Mouse (Mus musculus): ENCODE measurements at regions not wholly inside any gene's neighbourhood (a gene's known extent, or its start where the extent isn't known, plus 50 kb on each side); places are given as distances from the start of the nearest gene placed in this dataset.

DNA sequence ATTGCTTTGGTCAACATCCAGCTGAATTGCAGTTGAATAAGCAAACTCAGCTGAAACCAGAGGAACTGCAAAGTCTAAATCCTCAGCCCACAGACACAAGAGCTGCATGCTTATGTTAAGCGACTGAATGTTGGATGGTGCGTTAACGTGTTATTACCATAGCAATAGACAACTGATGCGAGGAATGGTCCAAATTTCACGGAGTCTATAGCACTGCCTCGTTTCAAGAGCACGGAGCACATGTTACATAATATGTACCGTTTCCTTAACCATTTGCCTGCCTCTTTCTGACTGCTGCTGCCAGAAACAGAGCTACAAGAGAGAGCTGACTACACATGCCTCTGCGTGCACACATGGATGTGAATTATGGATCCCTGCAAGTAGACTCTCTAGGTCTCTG is 86.3 kb upstream of the Dyrk2 start:
- Histone ChIP-seq H3K9me3 (ENCODE audit: control insufficient read depth, insufficient read depth, low read depth, low read length) (no peaks in the 10 kb centered on the region), H3K4me3 (ENCODE audit: insufficient read depth in 1 of 2, low read depth in 1 of 2, low read length in 2 of 2, poor library complexity in 1 of 2, severe bottlenecking in 1 of 2) (no peak overlapping the region), H3K27ac (ENCODE audit: insufficient read depth, low read depth, low read length, poor library complexity, severe bottlenecking) (no peak overlapping the region), H3K9ac (ENCODE audit: insufficient read depth, low read depth, low read length, poor library complexity, severe bottlenecking) (no peak overlapping the region), H3K36me3 (ENCODE audit: control insufficient read depth, insufficient read depth, low read length, poor library complexity, severe bottlenecking) (no peaks in the 10 kb centered on the region), H3K4me1 (ENCODE audit: control insufficient read depth in 2 of 2, insufficient read depth in 2 of 2, low read length in 2 of 2, poor library complexity in 1 of 2) (no peaks in the 10 kb centered on the region)
- in situ Hi-C loops (cut with MboI; ENCODE audit: low sequenced_read_pairs in 2 of 2, unreplicated experiment in 2 of 2), result no loop called here
- DNase-seq (ENCODE audit: low read depth, low spot score), result no peak
- TF ChIP-seq ZNF384 (IDR thresholded peaks at IDR 0.05; ENCODE audit: low read depth, low read length), result no peak
- TF ChIP-seq CHD2 (IDR thresholded peaks at IDR 0.05; ENCODE audit: low read depth, low read length), result no peak
- no peak for TF ChIP-seq HCFC1 (IDR thresholded peaks at IDR 0.05; ENCODE audit: borderline replicate concordance, insufficient read depth, low read length)
- TF ChIP-seq MAFK (IDR thresholded peaks at IDR 0.05; ENCODE audit: insufficient read depth, low read depth, low read length), result no peak
- no peak for TF ChIP-seq ZC3H11A (IDR thresholded peaks at IDR 0.05; ENCODE audit: borderline replicate concordance, low read depth, low read length)

DNA sequence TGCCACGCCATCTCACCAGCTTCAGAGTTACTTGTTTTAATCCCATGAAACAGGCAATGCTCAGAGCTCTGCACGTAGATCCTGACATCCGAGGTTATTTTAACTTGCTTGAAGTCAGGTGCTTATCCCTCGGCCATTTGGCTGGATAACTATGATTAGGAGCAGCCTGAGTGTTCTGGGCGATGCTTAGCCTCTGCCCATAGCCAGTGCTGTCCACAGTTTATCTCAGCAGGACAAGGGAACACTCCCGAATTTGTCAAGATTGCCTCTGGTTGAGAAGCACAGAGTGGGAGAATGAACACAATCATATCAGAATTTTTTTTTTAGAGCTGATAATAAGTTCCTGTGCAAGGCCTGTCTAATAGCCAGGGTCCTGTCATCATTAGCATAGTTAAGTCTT is 83.4 kb upstream of the Dyrk2 start:
- no peak overlapping the region for H3K4me3 ChIP-seq (ENCODE audit: insufficient read depth in 1 of 2, low read depth in 1 of 2, low read length in 2 of 2, poor library complexity in 1 of 2, severe bottlenecking in 1 of 2)
- TF ChIP-seq CHD2 (IDR thresholded peaks at IDR 0.05; ENCODE audit: low read depth, low read length) (no peak), ZNF384 (IDR thresholded peaks at IDR 0.05; ENCODE audit: low read depth, low read length) (no peak), ZC3H11A (IDR thresholded peaks at IDR 0.05; ENCODE audit: borderline replicate concordance, low read depth, low read length) (no peak), MAFK (IDR thresholded peaks at IDR 0.05; ENCODE audit: insufficient read depth, low read depth, low read length) (no peak), HCFC1 (IDR thresholded peaks at IDR 0.05; ENCODE audit: borderline replicate concordance, insufficient read depth, low read length) (no peak)
- H3K27ac ChIP-seq (ENCODE audit: insufficient read depth, low read depth, low read length, poor library complexity, severe bottlenecking), result no peak overlapping the region
- H3K9ac ChIP-seq (ENCODE audit: insufficient read depth, low read depth, low read length, poor library complexity, severe bottlenecking), result no peak overlapping the region
- in situ Hi-C loops (cut with MboI; ENCODE audit: low sequenced_read_pairs in 2 of 2, unreplicated experiment in 2 of 2), result no loop called here
- no peaks in the 10 kb centered on the region for H3K36me3 ChIP-seq (ENCODE audit: control insufficient read depth, insufficient read depth, low read length, poor library complexity, severe bottlenecking)
- H3K9me3 ChIP-seq (ENCODE audit: control insufficient read depth, insufficient read depth, low read depth, low read length), result no peaks in the 10 kb centered on the region
- H3K4me1 ChIP-seq (ENCODE audit: control insufficient read depth in 2 of 2, insufficient read depth in 2 of 2, low read length in 2 of 2, poor library complexity in 1 of 2), result no peaks in the 10 kb centered on the region
- no peak for DNase-seq (ENCODE audit: low read depth, low spot score)

DNA sequence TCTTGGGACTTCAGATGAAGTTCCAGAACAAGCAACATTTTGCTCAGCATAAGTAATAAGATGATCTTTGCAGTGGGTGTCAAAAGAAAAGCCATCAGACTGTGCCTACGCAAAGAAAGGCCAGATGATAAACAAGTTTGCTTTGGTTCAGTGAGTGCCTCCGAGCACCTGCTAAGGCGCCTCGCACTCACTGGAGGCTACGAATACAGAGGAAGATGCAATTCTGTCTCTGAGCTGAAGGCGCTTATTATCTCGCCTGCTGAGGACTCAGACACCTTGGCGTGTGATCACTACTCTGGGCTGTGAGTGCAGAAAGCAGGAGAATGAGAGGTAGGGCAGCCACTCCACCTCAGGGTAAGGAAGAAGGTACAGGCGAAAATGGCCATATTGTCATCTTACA is 82.7 kb upstream of the Dyrk2 start:
- Histone ChIP-seq H3K9ac (ENCODE audit: insufficient read depth, low read depth, low read length, poor library complexity, severe bottlenecking) (no peak overlapping the region), H3K4me3 (ENCODE audit: insufficient read depth in 1 of 2, low read depth in 1 of 2, low read length in 2 of 2, poor library complexity in 1 of 2, severe bottlenecking in 1 of 2) (no peak overlapping the region), H3K27ac (ENCODE audit: insufficient read depth, low read depth, low read length, poor library complexity, severe bottlenecking) (no peak overlapping the region), H3K36me3 (ENCODE audit: control insufficient read depth, insufficient read depth, low read length, poor library complexity, severe bottlenecking) (no peaks in the 10 kb centered on the region), H3K4me1 (ENCODE audit: control insufficient read depth in 2 of 2, insufficient read depth in 2 of 2, low read length in 2 of 2, poor library complexity in 1 of 2) (no peaks in the 10 kb centered on the region), H3K9me3 (ENCODE audit: control insufficient read depth, insufficient read depth, low read depth, low read length) (no peaks in the 10 kb centered on the region)
- no peak for DNase-seq (ENCODE audit: low read depth, low spot score)
- TF ChIP-seq MAFK (IDR thresholded peaks at IDR 0.05; ENCODE audit: insufficient read depth, low read depth, low read length) (no peak), ZC3H11A (IDR thresholded peaks at IDR 0.05; ENCODE audit: borderline replicate concordance, low read depth, low read length) (no peak), ZNF384 (IDR thresholded peaks at IDR 0.05; ENCODE audit: low read depth, low read length) (no peak), HCFC1 (IDR thresholded peaks at IDR 0.05; ENCODE audit: borderline replicate concordance, insufficient read depth, low read length) (no peak), CHD2 (IDR thresholded peaks at IDR 0.05; ENCODE audit: low read depth, low read length) (no peak)
- in situ Hi-C loops (cut with MboI; ENCODE audit: low sequenced_read_pairs in 2 of 2, unreplicated experiment in 2 of 2), result no loop called here

DNA sequence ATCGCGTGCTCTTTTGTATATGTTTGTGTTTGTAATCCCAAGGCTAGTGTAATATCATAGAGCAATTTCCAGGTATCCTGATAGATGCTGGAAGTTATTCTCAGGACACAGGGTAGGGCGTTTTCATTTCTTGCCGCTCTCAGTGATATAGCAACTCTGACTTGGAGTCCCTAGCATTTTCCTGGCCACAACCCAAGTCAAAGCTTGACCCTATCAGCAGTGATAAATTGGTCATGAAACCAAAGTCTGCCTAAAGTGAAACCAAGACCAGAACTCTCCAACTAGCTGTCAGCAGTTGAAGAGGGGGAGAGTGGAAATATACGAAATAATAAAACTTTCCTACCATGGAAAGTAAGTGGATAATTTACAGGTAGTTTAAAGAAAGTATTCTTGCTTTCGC is 77.7 kb upstream of the Dyrk2 start:
- TF ChIP-seq HCFC1 (IDR thresholded peaks at IDR 0.05; ENCODE audit: borderline replicate concordance, insufficient read depth, low read length), result no peak
- no peak for TF ChIP-seq MAFK (IDR thresholded peaks at IDR 0.05; ENCODE audit: insufficient read depth, low read depth, low read length)
- TF ChIP-seq ZNF384 (IDR thresholded peaks at IDR 0.05; ENCODE audit: low read depth, low read length), result no peak
- TF ChIP-seq CHD2 (IDR thresholded peaks at IDR 0.05; ENCODE audit: low read depth, low read length), result no peak
- TF ChIP-seq ZC3H11A (IDR thresholded peaks at IDR 0.05; ENCODE audit: borderline replicate concordance, low read depth, low read length), result no peak
- no peaks in the 10 kb centered on the region for H3K4me1 ChIP-seq (ENCODE audit: control insufficient read depth in 2 of 2, insufficient read depth in 2 of 2, low read length in 2 of 2, poor library complexity in 1 of 2)
- H3K9ac ChIP-seq (ENCODE audit: insufficient read depth, low read depth, low read length, poor library complexity, severe bottlenecking), result no peak overlapping the region
- in situ Hi-C loops (cut with MboI; ENCODE audit: low sequenced_read_pairs in 2 of 2, unreplicated experiment in 2 of 2), result no loop called here
- no peak overlapping the region for H3K27ac ChIP-seq (ENCODE audit: insufficient read depth, low read depth, low read length, poor library complexity, severe bottlenecking)
- no peak for DNase-seq (ENCODE audit: low read depth, low spot score)
- no peaks in the 10 kb centered on the region for H3K36me3 ChIP-seq (ENCODE audit: control insufficient read depth, insufficient read depth, low read length, poor library complexity, severe bottlenecking)
- no peaks in the 10 kb centered on the region for H3K9me3 ChIP-seq (ENCODE audit: control insufficient read depth, insufficient read depth, low read depth, low read length)
- H3K4me3 ChIP-seq (ENCODE audit: insufficient read depth in 1 of 2, low read depth in 1 of 2, low read length in 2 of 2, poor library complexity in 1 of 2, severe bottlenecking in 1 of 2), result no peak overlapping the region

Data from ES-E14 (cell line).